Mouse (Mus musculus): ENCODE data around the gene Tram2.

Gene Tram2

GRCm38 (mm10) chr1:20973389-20973788, 105.6 kb downstream of the Tram2 start:
- DNase-seq (ENCODE audit: low read depth, low spot score): no peak

GRCm38 (mm10) chr1:20969642-20970041, 109.4 kb downstream of the Tram2 start:
- DNase-seq (ENCODE audit: low read depth, low spot score): no peak

- no peak for DNase-seq (ENCODE audit: low read depth, low spot score)
Measured at GRCm38 (mm10) chr1:20954876-20955275, 124.2 kb downstream of the Tram2 start.

- DNase-seq (ENCODE audit: low read depth, low spot score): peak; percentile 16
Measured at GRCm38 (mm10) chr1:20951799-20952198, 127.2 kb downstream of the Tram2 start.

- peak; percentile 90 for DNase-seq (ENCODE audit: low read depth, low spot score)
Measured at GRCm38 (mm10) chr1:20951300-20951763, 127.7 kb downstream of the Tram2 start, which contains the start of gene Efhc1. TSS of gene Efhc1 (plus strand) at chr1:20951626.

Data from brain, embryonic 18.5 days (tissue).